Mouse (Mus musculus) megakaryocyte, adult 5-6 weeks (primary cell): ENCODE results near the gene E130218I03Rik. TPM values are rescaled to one million over a fixed set of nuclear protein-coding genes. Genes with fewer than 3 reads are reported as not detected.

Experiments used
- ATAC-seq: 2 replicates; pipeline ENCODE4 v1.8.0; 2016; ENCODE audit warnings: mild to moderate bottlenecking, inconsistent platforms; ENCODE audit not compliant: poor library complexity, severe bottlenecking
- total RNA-seq, 2 experiments: library from RNA; stranded (forward) in 1 of 2; stranded (reverse) in 1 of 2; fragments of 153-499, 151-499 nt in 1 of 2; fragments of 221-1000, 200-1000 nt in 1 of 2; gene quantifications; 2 replicates each; pipeline versions ENCODE4 v1.2.3 to v1.2.4; 2015 to 2017

The E130218I03Rik gene
- total RNA-seq, 2 experiments from 2014 or later = not detected

GRCm38 (mm10) chr4:134284942-134285341, 41.5 kb downstream of the E130218I03Rik start:
- ATAC-seq = no peak

GRCm38 (mm10) chr4:134286226-134287167, 43.0 kb downstream of the E130218I03Rik start:
- no peak for ATAC-seq

- ATAC-seq = peak; percentile 77
Observed at GRCm38 (mm10) chr4:134287168-134287564, 43.7 kb downstream of the E130218I03Rik start.

- peak; percentile 52 for ATAC-seq
Observed at GRCm38 (mm10) chr4:134287575-134288025, 44.1 kb downstream of the E130218I03Rik start, which contains the start of gene Pdik1l. TSS of gene Pdik1l (minus strand) at chr4:134287895.

GRCm38 (mm10) chr4:134288397-134289256, 45.2 kb downstream of the E130218I03Rik start:
- ATAC-seq = peak; percentile 41

- ATAC-seq = peak; percentile 55; the same call in 1 of the 2 replicates
Observed at GRCm38 (mm10) chr4:134292067-134292466, 48.6 kb downstream of the E130218I03Rik start.

- ATAC-seq = no peak
Observed at GRCm38 (mm10) chr4:134293061-134293691, 49.7 kb downstream of the E130218I03Rik start.

- no peak for ATAC-seq
Observed at GRCm38 (mm10) chr4:134293692-134294163, 50.3 kb downstream of the E130218I03Rik start.

Other genes with a start within 250 kb of the E130218I03Rik start
- 26.6 and 28.9 TPM in 2 replicates for gene Dhdds, start 242.7 kb upstream of the E130218I03Rik start, total RNA-seq (2015)
- 17.9 and 24.0 TPM in 2 replicates for gene Dhdds, start 242.7 kb upstream of the E130218I03Rik start, total RNA-seq (2017)
- 4.8 TPM in 2 replicates for gene Lin28a, start 224.8 kb upstream of the E130218I03Rik start, total RNA-seq (2015)
- 30.8 and 36.5 TPM in 2 replicates for gene Lin28a, start 224.8 kb upstream of the E130218I03Rik start, total RNA-seq (2017)
- gene Zfp683, start 189.8 kb upstream of the E130218I03Rik start, total RNA-seq (2015) = 0.20 and 0.66 TPM in 2 replicates
- gene Zfp683, start 189.8 kb upstream of the E130218I03Rik start, total RNA-seq (2017) = not detected in 2 replicates
- gene Crybg2, start 182.8 kb upstream of the E130218I03Rik start, total RNA-seq (2015) = 1.1 and 1.9 TPM in 2 replicates
- 0.04 and 0.15 TPM in 2 replicates for gene Crybg2, start 182.8 kb upstream of the E130218I03Rik start, total RNA-seq (2017)
- gene Cd52, start 148.6 kb upstream of the E130218I03Rik start, total RNA-seq (2015) = 2,426 and 2,524 TPM in 2 replicates
- 3,236 and 3,524 TPM in 2 replicates for gene Cd52, start 148.6 kb upstream of the E130218I03Rik start, total RNA-seq (2017)
- 0.89 and 1.8 TPM in 2 replicates for gene Ubxn11, start 141.1 kb upstream of the E130218I03Rik start, total RNA-seq (2015)
- 1.7 and 2.9 TPM in 2 replicates for gene Ubxn11, start 141.1 kb upstream of the E130218I03Rik start, total RNA-seq (2017)
- gene Sh3bgrl3, start 114.9 kb upstream of the E130218I03Rik start, total RNA-seq (2015) = 1,305 and 1,385 TPM in 2 replicates
- gene Sh3bgrl3, start 114.9 kb upstream of the E130218I03Rik start, total RNA-seq (2017) = 523 and 622 TPM in 2 replicates
- 11.4 and 20.6 TPM in 2 replicates for gene Cep85, start 56.5 kb upstream of the E130218I03Rik start, total RNA-seq (2015)
- 17.7 TPM in 2 replicates for gene Cep85, start 56.5 kb upstream of the E130218I03Rik start, total RNA-seq (2017)
- gene Gm7534, start 40.7 kb upstream of the E130218I03Rik start, total RNA-seq (2015) = 0.07 TPM in 1 of 2 replicates, not detected in the other
- not detected in 2 replicates for gene Gm7534, start 40.7 kb upstream of the E130218I03Rik start, total RNA-seq (2017)
- not detected in 2 replicates for gene Catsper4, start 16.3 kb upstream of the E130218I03Rik start, total RNA-seq (2015)
- not detected in 2 replicates for gene Catsper4, start 16.3 kb upstream of the E130218I03Rik start, total RNA-seq (2017)
- 0.11 TPM in 1 of 2 replicates, not detected in the other for gene Cnksr1, start 5.3 kb upstream of the E130218I03Rik start, total RNA-seq (2015)
- not detected in 2 replicates for gene Cnksr1, start 5.3 kb upstream of the E130218I03Rik start, total RNA-seq (2017)
- gene Zfp593, start 1.9 kb downstream of the E130218I03Rik start, total RNA-seq (2015) = 3.5 and 4.6 TPM in 2 replicates
- gene Zfp593, start 1.9 kb downstream of the E130218I03Rik start, total RNA-seq (2017) = 3.8 and 5.9 TPM in 2 replicates
- not detected in 2 replicates for gene Gm30191, start 3.3 kb downstream of the E130218I03Rik start, total RNA-seq (2015)
- gene Gm30191, start 3.3 kb downstream of the E130218I03Rik start, total RNA-seq (2017) = not detected in 2 replicates
- not detected in 2 replicates for gene Grrp1, start 10.4 kb downstream of the E130218I03Rik start, total RNA-seq (2015)
- gene Grrp1, start 10.4 kb downstream of the E130218I03Rik start, total RNA-seq (2017) = not detected in 2 replicates
- 21.2 and 21.5 TPM in 2 replicates for gene Pdik1l, start 44.2 kb downstream of the E130218I03Rik start, total RNA-seq (2015)
- 39.0 and 40.7 TPM in 2 replicates for gene Pdik1l, start 44.2 kb downstream of the E130218I03Rik start, total RNA-seq (2017)
- gene Trim63, start 71.5 kb downstream of the E130218I03Rik start, total RNA-seq (2015) = not detected in 2 replicates
- not detected in 2 replicates for gene Trim63, start 71.5 kb downstream of the E130218I03Rik start, total RNA-seq (2017)
- gene Slc30a2, start 99.5 kb downstream of the E130218I03Rik start, total RNA-seq (2015) = 0.11 and 0.18 TPM in 2 replicates
- 0.22 TPM in 1 of 2 replicates, not detected in the other for gene Slc30a2, start 99.5 kb downstream of the E130218I03Rik start, total RNA-seq (2017)
- gene Extl1, start 140.2 kb downstream of the E130218I03Rik start, total RNA-seq (2015) = 0.04 TPM in 1 of 2 replicates, not detected in the other
- gene Extl1, start 140.2 kb downstream of the E130218I03Rik start, total RNA-seq (2017) = not detected in 2 replicates
- gene Pafah2, start 152.7 kb downstream of the E130218I03Rik start, total RNA-seq (2015) = 4.6 and 5.9 TPM in 2 replicates
- gene Pafah2, start 152.7 kb downstream of the E130218I03Rik start, total RNA-seq (2017) = 5.5 and 6.3 TPM in 2 replicates
- gene Stmn1, start 224.7 kb downstream of the E130218I03Rik start, total RNA-seq (2015) = 563 and 570 TPM in 2 replicates
- gene Stmn1, start 224.7 kb downstream of the E130218I03Rik start, total RNA-seq (2017) = 790 and 821 TPM in 2 replicates